Mouse (Mus musculus) brain, embryonic 18.5 days (tissue): ENCODE results near the gene Gpr33.

Experiments used
- DNase-seq: peaks from one replicate; pipeline ENCODE4 v3.0.0-alpha.2; 2012; ENCODE audit warnings: low read depth, low spot score

Gene Gpr33

DNA sequence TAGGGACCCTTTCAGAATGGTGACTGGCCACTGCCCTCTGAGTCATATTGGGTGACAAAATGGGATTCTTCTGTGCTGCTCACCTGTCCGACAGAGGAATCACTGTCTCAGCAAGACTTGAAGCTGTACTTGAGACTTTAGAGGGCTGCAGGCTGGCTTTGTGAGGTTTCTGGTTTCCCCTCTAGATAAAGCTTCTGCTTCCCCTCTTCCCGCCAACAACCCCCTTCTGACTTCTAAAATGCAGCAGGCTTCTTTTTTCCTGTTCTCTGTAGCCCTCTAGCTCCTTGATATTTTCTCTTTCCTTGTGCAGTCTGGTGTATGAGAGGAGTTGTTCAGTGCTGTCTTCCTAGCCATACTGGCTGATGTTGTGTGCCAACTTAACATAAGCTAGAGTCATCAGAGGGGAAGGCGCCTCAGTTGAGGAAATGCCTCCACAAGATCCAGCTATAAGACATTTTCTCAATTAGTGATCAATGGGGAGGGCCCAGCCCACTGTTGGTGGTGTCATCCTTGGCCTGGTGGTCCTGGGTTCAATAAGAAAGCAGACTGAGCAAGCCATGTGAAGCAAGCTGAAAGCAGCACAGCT is 42.6 kb downstream of the Gpr33 start:
- no peak for DNase-seq

DNA sequence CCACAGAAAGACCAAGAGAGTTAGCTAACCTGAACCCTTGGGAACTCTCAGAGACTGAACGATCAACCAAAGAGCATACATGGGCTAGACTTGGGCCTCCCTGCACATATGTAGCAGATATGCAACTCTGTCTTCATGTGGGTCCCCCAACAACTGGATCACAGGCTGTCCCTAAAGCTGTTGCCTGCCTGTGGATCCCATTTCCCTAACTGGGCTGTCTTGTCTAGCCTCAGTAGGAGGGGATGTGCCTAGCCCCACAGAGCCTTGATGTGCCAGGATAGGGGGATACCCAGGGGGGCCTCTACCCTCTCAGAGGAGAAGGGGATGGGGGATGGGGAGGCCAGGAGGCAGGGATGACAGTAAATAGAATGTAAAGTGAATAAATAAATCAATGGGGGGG is 44.2 kb downstream of the Gpr33 start:
- DNase-seq: no peak

DNA sequence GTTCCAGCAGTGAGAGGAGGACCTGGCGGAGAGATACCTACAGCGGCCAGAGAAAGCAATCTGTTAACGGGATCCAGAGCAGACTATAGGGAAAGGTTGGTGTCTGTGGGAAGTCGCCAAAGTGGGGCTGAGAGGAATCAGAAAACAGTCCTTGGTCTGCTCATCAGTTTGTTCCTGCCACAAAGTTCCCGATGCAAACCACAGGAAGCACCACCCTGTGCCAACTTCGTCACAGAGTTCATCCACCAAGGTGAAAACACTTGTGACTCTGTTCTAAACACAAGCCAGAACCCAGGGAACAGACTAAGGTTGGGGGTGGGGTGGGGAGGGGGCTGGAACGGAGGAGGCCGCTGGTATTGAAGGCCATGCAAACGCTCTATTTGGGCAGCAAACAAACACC is 51.3 kb downstream of the Gpr33 start:
- no peak for DNase-seq

DNA sequence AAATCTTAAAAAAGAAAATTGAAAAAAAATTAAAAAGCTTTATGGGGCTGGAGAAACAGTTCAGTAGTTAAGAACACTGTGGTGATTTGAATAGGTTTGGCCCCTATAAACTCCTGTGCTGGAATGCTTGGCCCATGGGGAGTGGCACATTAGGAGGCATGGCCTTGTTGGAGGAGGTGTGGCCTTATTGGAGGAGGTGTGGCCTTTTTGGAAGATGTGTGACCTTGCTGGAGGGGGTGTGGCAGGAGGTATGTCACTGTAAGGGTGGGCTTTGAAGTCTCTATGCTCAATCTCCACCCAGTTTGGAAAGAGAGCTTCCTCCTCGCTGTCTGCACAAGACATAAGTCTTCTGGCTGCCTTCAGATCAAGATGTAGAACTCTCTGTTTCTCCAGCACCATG is 53.5 kb downstream of the Gpr33 start:
- DNase-seq: no peak
